Mouse (Mus musculus): ENCODE measurements around the gene Furin. TPM values are rescaled to one million over a fixed set of nuclear protein-coding genes. Genes with fewer than 3 reads are reported as not detected.

The Furin gene
- polyA plus RNA-seq, 1 experiment from 2014 or later: 5.2 TPM

DNA sequence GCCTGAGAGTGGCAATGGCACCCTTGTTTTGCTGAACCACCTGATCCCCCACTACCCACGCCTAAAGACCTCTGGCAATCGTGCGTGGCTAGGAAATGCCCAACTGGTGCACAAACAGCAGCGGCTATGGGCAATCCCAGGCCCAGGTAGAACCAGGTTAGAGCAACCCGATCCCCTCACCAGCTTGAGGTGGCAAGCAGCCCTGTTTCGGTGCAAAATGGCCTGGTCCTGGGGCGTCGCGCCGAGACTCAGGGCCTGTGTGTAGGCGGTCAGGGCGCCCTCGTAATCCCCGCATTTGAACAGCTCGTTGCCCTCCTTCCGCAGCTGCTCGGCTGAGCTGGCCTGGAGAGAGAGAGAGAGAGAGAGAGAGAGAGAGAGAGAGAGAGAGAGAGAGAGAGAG lies 65.9 kb downstream of the Furin start:
- whole genome bisulfite sequencing: 11% methylated on average over 17 of the region's 17 CpGs
- H3K4me1 ChIP-seq (replicated peaks): peaks cover 53% of the 10 kb centered on the region
- peak overlapping the region; percentile 90 for H3K27ac ChIP-seq
- H3K27me3 ChIP-seq (ENCODE audit: insufficient read depth, poor library complexity, severe bottlenecking): peaks cover 12% of the 10 kb centered on the region
- H3K4me3 ChIP-seq: peak overlapping the region; percentile 77
- peaks cover 35% of the 10 kb centered on the region for H3K36me3 ChIP-seq
- H3K9me3 ChIP-seq: no peaks in the 10 kb centered on the region
- peak; percentile 28 for DNase-seq (ENCODE audit: low spot score)

Other genes with a start within 250 kb of the Furin start
- 14.0 and 17.5 TPM in 2 replicates for gene Sema4b, start 218.6 kb downstream of the Furin start, polyA plus RNA-seq (2016; fragmentation: Nextera tagmentation; extraction: Ambion mirVana)
- gene Cib1, start 172.6 kb downstream of the Furin start, polyA plus RNA-seq (2016; fragmentation: Nextera tagmentation; extraction: Ambion mirVana): 74.8 and 79.6 TPM in 2 replicates
- 6.2 and 6.5 TPM in 2 replicates for gene Gdpgp1, start 172.6 kb downstream of the Furin start, polyA plus RNA-seq (2016; fragmentation: Nextera tagmentation; extraction: Ambion mirVana)
- 0.70 and 0.98 TPM in 2 replicates for gene Ttll13, start 159.1 kb downstream of the Furin start, polyA plus RNA-seq (2016; fragmentation: Nextera tagmentation; extraction: Ambion mirVana)
- gene Ngrn, start 144.2 kb downstream of the Furin start, polyA plus RNA-seq (2016; fragmentation: Nextera tagmentation; extraction: Ambion mirVana): 40.4 and 47.4 TPM in 2 replicates
- 16.6 and 19.6 TPM in 2 replicates for gene Vps33b, start 135.8 kb downstream of the Furin start, polyA plus RNA-seq (2016; fragmentation: Nextera tagmentation; extraction: Ambion mirVana)
- 175 and 232 TPM in 2 replicates for gene Prc1, start 111.0 kb downstream of the Furin start, polyA plus RNA-seq (2016; fragmentation: Nextera tagmentation; extraction: Ambion mirVana)
- gene Rccd1, start 81.0 kb downstream of the Furin start, polyA plus RNA-seq (2016; fragmentation: Nextera tagmentation; extraction: Ambion mirVana): 12.2 and 12.9 TPM in 2 replicates
- gene Unc45a, start 64.4 kb downstream of the Furin start, polyA plus RNA-seq (2016; fragmentation: Nextera tagmentation; extraction: Ambion mirVana): 46.2 and 54.6 TPM in 2 replicates
- 19.6 and 26.3 TPM in 2 replicates for gene Hddc3, start 62.3 kb downstream of the Furin start, polyA plus RNA-seq (2016; fragmentation: Nextera tagmentation; extraction: Ambion mirVana)
- gene Man2a2, start 34.1 kb downstream of the Furin start, polyA plus RNA-seq (2016; fragmentation: Nextera tagmentation; extraction: Ambion mirVana): 17.7 TPM in 2 replicates
- gene Fes, start 17.5 kb downstream of the Furin start, polyA plus RNA-seq (2016; fragmentation: Nextera tagmentation; extraction: Ambion mirVana): 10.4 and 11.6 TPM in 2 replicates
- 33.1 and 47.3 TPM in 2 replicates for gene Blm, start 129.7 kb upstream of the Furin start, polyA plus RNA-seq (2016; fragmentation: Nextera tagmentation; extraction: Ambion mirVana)